Mouse (Mus musculus): ENCODE measurements around the gene Neil3.

DNA sequence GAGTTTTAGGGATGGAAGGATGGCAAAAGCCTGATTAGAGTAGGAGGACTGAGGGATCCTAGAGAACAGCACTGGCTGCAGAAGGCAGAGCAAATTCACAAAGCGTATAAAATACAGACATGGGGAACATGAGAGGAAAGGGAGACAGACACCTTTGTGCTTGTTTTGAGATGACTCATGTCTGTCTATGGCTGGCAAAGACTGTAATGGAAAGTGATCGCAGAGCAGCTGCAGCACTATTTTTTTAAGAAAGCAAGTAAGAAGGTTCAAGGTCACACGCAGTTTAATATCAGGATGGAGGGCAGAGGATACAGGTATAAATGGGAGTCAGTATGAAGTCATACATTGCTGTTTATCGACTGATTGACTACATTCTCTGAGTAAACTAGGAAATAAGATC is 8.2 kb downstream of the Neil3 start:
- TF ChIP-seq CTCF (IDR thresholded peaks at IDR 0.05; ENCODE audit: extremely low read depth, insufficient read length, insufficient replicate concordance, low read depth, low read length): no peak
- no peak for TF ChIP-seq POLR2A (IDR thresholded peaks at IDR 0.05; ENCODE audit: low read depth, low read length)

Measured in small intestine, adult 2 months (tissue).